Mouse (Mus musculus) left cerebral cortex, adult 2 months (tissue): ENCODE measurements around the gene Eef1akmt3. TPM values are rescaled to one million over a fixed set of nuclear protein-coding genes. Genes with fewer than 3 reads are reported as not detected.
"Not testable (repeated sequence)": the region's sequence is repeated elsewhere in the genome, so short reads cannot be mapped to it uniquely, and the experiment has no call there.

Experiments
- DNase-seq, 2 experiments: peaks; one replicate each; pipeline ENCODE4 v3.0.0; 2021 to 2022; ENCODE audit warnings: low spot score in 2 of 2, mixed read lengths in 1 of 2; ENCODE audit errors: extremely low spot score in 1 of 2
- H3K27ac ChIP-seq: fragments of 200-600 bp; 2 replicates; pipeline ENCODE4 v1.8.1; 2022
- H3K4me3 ChIP-seq: fragments of 200-600 bp; 2 replicates; pipeline ENCODE4 v1.8.1; 2022
- CTCF ChIP-seq: fragments of 200-600 bp; IDR thresholded peaks from 2 replicates; pipeline ENCODE4 v1.8.1; 2022; ENCODE audit warnings: antibody characterized with exemption, mild to moderate bottlenecking, moderate library complexity
- intact Hi-C: fragments of 180-260 bp; cut with DNase I; formaldehyde crosslinking; loops from one replicate; pipeline ENCODE4 v1.15.1; 2025
- total RNA-seq, 2 experiments: library from RNA; stranded (reverse); gene quantifications; 2 replicates each; pipeline ENCODE4 v1.2.3; 2021

The Eef1akmt3 gene
- total RNA-seq, 2 experiments from 2014 or later = 0.21 TPM; not detected in 1

GRCm38 (mm10) chr10:127078677-127079575, 37.6 kb upstream of the Eef1akmt3 start:
- intact Hi-C loops = no loop called here
- TF ChIP-seq CTCF = no peak
- peak; percentile 73 to 82 for DNase-seq
- Histone ChIP-seq H3K27ac (peak overlapping the region; percentile 96), H3K4me3 (peak overlapping the region; percentile 85)

DNA sequence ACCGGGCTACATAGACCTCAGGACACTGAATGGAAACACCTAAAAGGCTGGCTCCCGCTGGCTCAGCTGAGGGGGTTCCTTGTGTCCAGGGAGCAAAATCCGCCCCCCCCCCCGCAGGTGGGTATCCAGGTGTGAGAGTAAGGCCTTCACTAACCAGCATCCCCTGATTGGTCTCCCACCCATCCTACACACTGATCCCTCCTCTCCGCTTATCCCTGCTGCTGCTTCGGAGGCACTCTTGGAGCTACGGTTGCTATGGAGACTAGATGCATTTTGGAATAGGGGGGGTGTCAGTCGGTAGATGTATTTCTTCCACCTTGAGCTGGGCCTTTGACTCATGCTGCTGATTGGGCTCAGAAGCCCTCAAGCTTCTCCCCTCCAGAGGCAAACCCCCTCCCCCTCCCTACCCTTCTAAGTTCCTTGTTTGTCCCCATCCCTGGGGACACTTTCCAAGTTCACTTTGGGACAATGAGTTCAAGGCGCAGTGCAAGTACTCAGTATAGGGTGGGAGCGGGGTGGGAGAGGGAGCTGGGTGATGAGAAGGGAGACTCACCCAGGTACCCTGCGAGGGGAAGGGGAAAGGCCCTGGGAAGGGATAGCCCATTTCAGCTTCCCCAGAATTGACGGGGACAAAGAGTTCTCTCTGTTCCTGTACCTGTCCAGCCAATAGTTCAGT, 36.8 kb upstream of the Eef1akmt3 start:
- Histone ChIP-seq H3K27ac (peak overlapping the region; percentile 96), H3K4me3 (peak overlapping the region; percentile 85)
- peak; percentile 54 to 70 for DNase-seq
- intact Hi-C loops = no loop called here
- TF ChIP-seq CTCF = no peak

DNA sequence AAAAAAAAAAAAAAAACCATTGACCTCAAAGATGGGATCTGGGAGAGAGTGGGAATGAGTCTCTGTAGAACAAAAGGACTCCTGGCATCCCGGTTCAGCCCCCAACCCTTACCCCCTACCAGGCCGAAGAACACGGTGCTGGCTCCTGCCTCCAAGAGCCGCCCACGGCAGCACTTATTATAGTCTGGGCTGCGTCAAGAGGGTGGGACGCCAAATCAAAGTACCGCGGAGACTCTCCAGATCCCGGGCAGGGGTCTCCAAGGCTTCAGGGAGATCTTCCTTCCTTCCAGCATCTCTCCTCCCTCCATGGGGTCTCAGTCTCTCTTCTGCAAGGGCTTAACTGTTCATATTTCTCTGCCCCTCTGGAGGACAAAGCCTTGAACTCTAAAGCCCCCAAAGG, 36.2 kb upstream of the Eef1akmt3 start:
- peak in 1 of 2 experiments; percentile 51 for DNase-seq
- intact Hi-C loops = no loop called here
- H3K27ac ChIP-seq = peak overlapping the region; percentile 96

GRCm38 (mm10) chr10:127076082-127076481, 34.8 kb upstream of the Eef1akmt3 start:
- no peak overlapping the region for H3K4me3 ChIP-seq
- TF ChIP-seq CTCF = no peak
- H3K27ac ChIP-seq = peak overlapping the region; percentile 96
- no peak for DNase-seq
- intact Hi-C loops = no loop called here

More for the DNA sequence above, 36.2 kb upstream of the Eef1akmt3 start:
- TF ChIP-seq CTCF = no peak
- H3K4me3 ChIP-seq = peak overlapping the region; percentile 85

GRCm38 (mm10) chr10:127075651-127076050, 34.3 kb upstream of the Eef1akmt3 start:
- TF ChIP-seq CTCF = no peak
- no peak overlapping the region for H3K27ac ChIP-seq
- intact Hi-C loops = no loop called here
- no peak overlapping the region for H3K4me3 ChIP-seq
- DNase-seq = no peak

DNA sequence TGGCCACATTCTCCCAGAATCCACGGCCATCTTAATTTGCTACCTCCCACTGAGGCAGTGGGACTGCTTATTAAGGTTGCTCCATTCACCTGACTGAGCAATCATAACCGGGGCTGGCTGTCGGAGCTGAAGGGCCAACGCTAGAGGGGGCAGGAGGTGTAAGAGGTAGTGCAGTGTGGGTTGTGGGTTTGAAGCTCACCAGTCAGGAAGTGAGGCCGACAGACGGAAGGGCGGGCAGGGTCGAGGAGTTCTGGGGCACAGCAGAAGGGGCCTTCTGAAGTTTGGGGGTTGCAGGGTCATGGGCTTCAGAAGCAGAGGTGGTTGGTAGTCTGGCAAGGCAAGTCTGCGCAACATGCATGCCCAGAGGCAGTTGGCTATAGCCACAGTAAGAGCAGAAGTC, 33.8 kb upstream of the Eef1akmt3 start, which contains the start of gene Agap2:
Gene Agap2, plus strand, starts transcription at position 205 of the 400 bp plus-strand sequence.
- peak within 1 kb of the TSS; percentile 96; the same call in 1 of the 2 replicates for H3K27ac ChIP-seq
- intact Hi-C loops = no loop called here
- TF ChIP-seq CTCF = no peak
- no peak for DNase-seq
- no peak within 1 kb of the TSS for H3K4me3 ChIP-seq

DNA sequence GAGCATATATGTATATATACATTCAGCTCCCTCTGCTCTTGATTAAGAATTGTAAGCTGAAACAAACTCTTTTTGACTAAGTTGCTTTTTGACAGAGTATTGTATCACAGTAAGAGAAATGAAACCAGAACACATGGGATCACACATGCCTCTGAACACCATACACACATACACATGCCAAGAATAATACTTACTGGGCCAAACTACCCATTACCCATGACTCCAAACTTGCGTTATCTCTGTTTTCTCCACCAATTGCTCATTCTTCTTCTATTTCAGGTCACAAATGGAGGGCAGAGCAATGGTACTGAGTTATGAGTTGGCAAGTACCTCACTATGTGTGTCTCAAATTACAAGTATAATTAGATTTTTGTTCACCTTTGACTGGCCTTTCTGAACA, 32.7 kb upstream of the Eef1akmt3 start:
- no peak for TF ChIP-seq CTCF
- Histone ChIP-seq H3K4me3 (no peak overlapping the region), H3K27ac (no peak overlapping the region)
- no peak for DNase-seq
- intact Hi-C loops = no loop called here

DNA sequence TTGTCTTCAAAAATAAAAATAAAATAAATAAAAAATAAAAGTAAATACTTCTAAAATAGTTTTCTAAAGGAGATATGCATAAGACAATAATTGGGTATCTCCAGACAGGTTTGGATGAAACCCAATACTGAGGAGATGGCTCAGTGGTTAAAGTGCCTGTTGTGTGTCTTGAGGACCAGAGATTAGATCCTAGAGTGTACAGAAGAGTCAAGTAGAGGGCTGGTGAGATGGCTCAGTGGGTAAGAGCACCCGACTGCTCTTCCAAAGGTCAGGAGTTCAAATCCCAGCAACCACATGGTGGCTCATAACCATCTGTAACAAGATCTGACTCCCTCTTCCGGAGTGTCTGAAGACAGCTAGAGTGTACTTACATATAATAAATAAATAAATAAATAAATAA, 31.7 kb upstream of the Eef1akmt3 start:
- intact Hi-C loops, H3K27ac ChIP-seq, H3K4me3 ChIP-seq, DNase-seq: not testable (repeated sequence)

GRCm38 (mm10) chr10:127072270-127072669, 31.0 kb upstream of the Eef1akmt3 start:
- intact Hi-C loops = not testable (repeated sequence)

GRCm38 (mm10) chr10:127071203-127071602, 29.9 kb upstream of the Eef1akmt3 start:
- Histone ChIP-seq H3K4me3 (peak overlapping the region; percentile 71), H3K27ac (peak overlapping the region; percentile 90)
- DNase-seq = no peak
- intact Hi-C loops = no loop called here
- TF ChIP-seq CTCF = no peak

More at GRCm38 (mm10) chr10:127072270-127072669, 31.0 kb upstream of the Eef1akmt3 start:
- H3K27ac ChIP-seq, H3K4me3 ChIP-seq, DNase-seq: not testable (repeated sequence)
- peak; percentile 37 for TF ChIP-seq CTCF

DNA sequence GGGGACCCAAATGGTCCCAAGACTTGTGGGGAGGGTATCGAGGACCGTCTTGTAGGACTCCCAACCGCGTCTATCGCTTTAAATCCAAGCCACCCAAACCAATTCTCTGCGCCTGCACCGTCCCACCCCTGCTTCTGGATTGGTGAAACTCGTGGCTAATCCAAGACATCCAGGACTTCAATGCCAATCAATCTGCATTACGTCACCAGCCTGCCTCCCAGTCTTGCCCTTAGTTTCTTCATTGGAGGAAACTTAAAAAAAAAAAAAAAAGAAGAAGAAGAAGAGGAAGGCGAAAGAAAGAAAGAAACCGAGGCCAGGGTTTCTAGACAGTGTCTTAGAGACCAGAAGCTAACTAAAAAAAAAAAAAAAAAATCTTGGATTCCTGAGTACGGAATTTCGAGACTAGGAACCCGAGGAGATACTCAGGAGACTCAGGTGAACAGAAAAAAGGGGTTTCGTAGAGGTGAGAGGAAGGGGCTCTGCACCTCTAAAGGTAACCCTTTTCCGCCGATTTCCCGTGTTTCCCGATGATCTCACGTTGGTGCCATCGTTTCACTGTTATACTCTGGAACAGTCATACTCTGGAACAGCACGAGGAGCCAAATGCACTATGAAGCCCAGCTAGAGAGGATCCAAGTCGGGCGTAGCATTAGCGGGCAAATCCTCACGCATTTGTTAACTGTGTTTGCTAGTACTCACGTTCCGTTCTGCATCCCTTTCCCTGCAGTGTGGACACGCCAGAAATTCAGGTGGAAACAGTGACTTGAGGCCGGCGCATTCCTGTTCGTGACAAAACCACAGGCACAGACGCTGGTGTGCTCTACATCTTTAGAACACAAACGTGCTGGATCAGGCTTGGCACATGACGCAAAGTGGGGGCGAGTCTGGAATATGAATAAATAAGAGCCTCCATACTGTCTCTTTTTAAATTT, 29.1 kb upstream of the Eef1akmt3 start, which contains the start of gene Tspan31:
Gene Tspan31, minus strand, starts transcription at position 75 of the 932 bp plus-strand sequence.
- no peak for TF ChIP-seq CTCF
- H3K4me3 ChIP-seq = peak within 1 kb of the TSS; percentile 71
- peak within 1 kb of the TSS; percentile 90 for H3K27ac ChIP-seq
- intact Hi-C loops = no loop called here
- DNase-seq = peak; percentile 82 to 89
